8 mouse cellular contexts compared by ENCODE assay signal in the genomic region with DNA sequence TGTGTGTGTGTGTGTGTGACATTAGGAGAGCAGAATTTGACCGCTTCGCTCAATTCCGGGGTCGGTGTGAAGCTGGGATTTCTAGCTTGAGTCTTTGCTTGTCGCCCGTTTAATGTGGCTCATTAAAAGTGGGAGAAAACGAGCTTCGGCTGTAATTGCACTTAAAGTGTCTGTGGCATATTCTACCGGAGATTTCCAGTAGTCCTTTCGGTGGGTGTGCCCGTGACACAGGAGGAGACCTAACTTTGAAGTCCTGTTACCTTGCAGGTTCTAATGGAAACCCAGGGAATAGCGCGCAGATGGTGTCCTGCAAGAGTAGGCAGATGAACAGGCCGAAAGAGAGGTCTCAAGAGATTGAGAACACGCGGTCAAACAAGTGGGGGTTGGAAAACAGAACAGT. TPM values are rescaled to one million over a fixed set of nuclear protein-coding genes. Genes with fewer than 3 reads are reported as not detected.
DNase-seq lines count a peak whose midpoint lies in the region; ATAC-seq and TF ChIP-seq lines count a peak whose summit lies in the region.

No protein-coding gene starts in this region.

- no peaks in the 10 kb centered on the region for H3K27me3 ChIP-seq in hindbrain, postnatal 0 days (ENCODE audit: insufficient read depth, low read length)
- no peaks in the 10 kb centered on the region for H3K27me3 ChIP-seq in neural tube, embryonic 11.5 days (ENCODE audit: control insufficient read depth, insufficient read depth, low read length)

- H3K27ac ChIP-seq in cortical plate, adult 2 months (ENCODE audit: insufficient read depth, low read length), result no peak overlapping the region
- H3K27ac ChIP-seq in hindbrain, postnatal 0 days, result no peak overlapping the region
- H3K27ac ChIP-seq in neural tube, embryonic 11.5 days (ENCODE audit: low read depth, low read length), result no peak overlapping the region

- no peak for TF ChIP-seq CTCF in cortical plate, adult 2 months (IDR thresholded peaks at IDR 0.05; ENCODE audit: extremely low read depth, insufficient read depth, low read length)
- TF ChIP-seq CTCF in hindbrain, postnatal 0 days (IDR thresholded peaks at IDR 0.05; ENCODE audit: low read depth), result no peak

- WGBS in hindbrain, postnatal 0 days, result 3% methylated on average over 16 of the region's 16 CpGs
- 5% methylated on average over 16 of the region's 16 CpGs for WGBS in neural tube, embryonic 11.5 days

- no peaks in the 10 kb centered on the region for H3K4me1 ChIP-seq in cortical plate, adult 2 months (ENCODE audit: control insufficient read depth, insufficient read depth, low read length)
- no peaks in the 10 kb centered on the region for H3K4me1 ChIP-seq in hindbrain, postnatal 0 days (ENCODE audit: insufficient read depth, low read length)
- peaks cover 3% of the 10 kb centered on the region; the same call in 1 of the 2 replicates for H3K4me1 ChIP-seq in neural tube, embryonic 11.5 days (ENCODE audit: control insufficient read depth, insufficient read depth, low read length)

- no peaks in the 10 kb centered on the region for H3K9me3 ChIP-seq in hindbrain, postnatal 0 days (ENCODE audit: low read length)
- H3K9me3 ChIP-seq in neural tube, embryonic 11.5 days (ENCODE audit: control insufficient read depth, low read length), result no peaks in the 10 kb centered on the region

- no peak for ATAC-seq in hindbrain, postnatal 0 days
- ATAC-seq in neural tube, embryonic 11.5 days (ENCODE audit: insufficient read depth, low FRiP score, low TSS enrichment), result no peak
- no peak for ATAC-seq in activated CD4-positive, CD25-positive, alpha-beta regulatory T cell, adult 4 months

- no peaks in the 10 kb centered on the region for H3K36me3 ChIP-seq in hindbrain, postnatal 0 days (ENCODE audit: insufficient read depth, low read length)
- H3K36me3 ChIP-seq in neural tube, embryonic 11.5 days (ENCODE audit: control insufficient read depth, insufficient read depth, low read length), result no peaks in the 10 kb centered on the region

- DNase-seq in cerebellum, adult 9-11 months, result peak; percentile 17
- DNase-seq in cerebellum, postnatal 4 days (ENCODE audit: low spot score in 2 of 2), result no peak
- peak; percentile 31 for DNase-seq in 3T3-L1 (ENCODE audit: low read depth, low spot score)
- DNase-seq in hindbrain, postnatal 0 days (ENCODE audit: low spot score), result peak; percentile 6
- no peak for DNase-seq in neural tube, embryonic 11.5 days (ENCODE audit: low spot score)
- no peak for DNase-seq in adrenal gland, postnatal 4 days (ENCODE audit: low spot score in 2 of 2)

- peak overlapping the region; percentile 75 for H3K9ac ChIP-seq in hindbrain, postnatal 0 days (replicated peaks; ENCODE audit: low read length)
- peak overlapping the region; percentile 73 for H3K9ac ChIP-seq in neural tube, embryonic 11.5 days (ENCODE audit: low read length)

- peak overlapping the region; percentile 74 for H3K4me3 ChIP-seq in cortical plate, adult 2 months (ENCODE audit: insufficient read depth, low read length)
- H3K4me3 ChIP-seq in hindbrain, postnatal 0 days (ENCODE audit: low read length), result peak overlapping the region; percentile 97
- peak overlapping the region; percentile 84 for H3K4me3 ChIP-seq in neural tube, embryonic 11.5 days (ENCODE audit: low read depth, low read length)

- no peak for TF ChIP-seq POLR2A in cortical plate, adult 2 months (IDR thresholded peaks at IDR 0.05; ENCODE audit: extremely low read depth, insufficient read depth, low read length)

- peak overlapping the region; percentile 56 for H3K4me2 ChIP-seq in hindbrain, postnatal 0 days (ENCODE audit: low read depth, low read length)
- peak overlapping the region; percentile 47 for H3K4me2 ChIP-seq in neural tube, embryonic 11.5 days (ENCODE audit: low read depth)

RNA-seq across cellular contexts. Expression of gene Mrps9, which starts 0.8 kb away (rescaled TPM):
- polyA plus RNA-seq in cortical plate, adult 2 months (2012; rRNA removed), result 53.3 and 60.8 TPM in 2 replicates
- total RNA-seq in hindbrain, postnatal 0 days (2014; rRNA removed), result 21.2 and 27.8 TPM in 2 replicates
- polyA plus RNA-seq in hindbrain, postnatal 0 days (2015; fragmentation: Nextera tagmentation; extraction: Ambion mirVana), result 33.6 and 36.9 TPM in 2 replicates
- 54.9 and 58.4 TPM in 2 replicates for polyA plus RNA-seq in neural tube, embryonic 11.5 days (2014; fragmentation: Nextera tagmentation; extraction: Ambion mirVana)
- 10 to 100 TPM; 88.1 to 89.6 TPM for polyA plus RNA-seq in activated CD4-positive, CD25-positive, alpha-beta regulatory T cell, adult 4 months (2017; shearing (Covaris generic))
- 10 to 100 TPM; 81.4 to 82.0 TPM for total RNA-seq in adrenal gland, postnatal 4 days (2021)

Comparison
In these comparisons a context has a peak if more than half of its experiments do, and no peak if none do; other contexts are left out.
1. DNase-seq: peak in cerebellum, adult 9-11 months (single experiment), 3T3-L1 (single experiment) and hindbrain, postnatal 0 days (single experiment); none in cerebellum, postnatal 4 days (0 of 2), neural tube, embryonic 11.5 days (single experiment) and adrenal gland, postnatal 4 days (0 of 2).
2. Peak in every context shown above with its lines, with median percentiles within 50 percentile points of each other: H3K4me3 ChIP-seq.